18 mouse cellular contexts compared by ENCODE assay signal in the genomic region with DNA sequence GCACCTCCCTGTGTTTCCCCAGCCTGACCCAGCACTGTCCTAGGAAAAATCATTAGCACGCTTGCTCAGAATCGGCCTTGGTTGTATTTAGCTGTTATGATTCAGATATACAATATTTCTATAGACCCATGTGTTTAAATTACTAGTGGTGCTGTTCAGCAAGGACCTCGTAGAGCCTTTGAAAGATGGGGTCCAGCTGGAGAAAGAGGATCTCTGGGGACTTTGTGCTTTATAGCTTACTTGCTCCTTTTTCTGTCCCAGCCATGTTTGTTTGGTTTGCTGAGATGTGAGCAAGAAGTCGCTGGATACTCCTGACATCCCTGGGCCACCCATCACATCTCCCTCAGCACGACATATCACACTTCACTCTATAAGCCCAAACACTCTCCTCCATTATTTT.
"Had no signal": no experiment of that assay in that cellular context is flagged by ENCODE, and none has a peak within 500 bp of the region (broad histone marks: within the 10 kb centered on the region; RNA-seq: fewer than 3 reads in every experiment).

No protein-coding gene starts in this region.

- H3K27ac ChIP-seq: limb, embryonic 12.5 days; limb, embryonic 15.5 days; liver, embryonic 14.5 days; lung, embryonic 15.5 days; midbrain, embryonic 10.5 days; midbrain, embryonic 13.5 days; neural tube, embryonic 13.5 days had no signal

- H3K9ac ChIP-seq: limb, embryonic 12.5 days; limb, embryonic 15.5 days; liver, embryonic 14.5 days; liver, postnatal 0 days; lung, embryonic 15.5 days; midbrain, embryonic 13.5 days; neural tube, embryonic 13.5 days had no signal

- H3K4me1 ChIP-seq: limb, embryonic 15.5 days; midbrain, embryonic 13.5 days; neural tube, embryonic 13.5 days had no signal

- ATAC-seq: liver, postnatal 0 days; midbrain, embryonic 13.5 days; midbrain, embryonic 16.5 days had no signal

- H3K4me2 ChIP-seq: limb, embryonic 12.5 days; limb, embryonic 15.5 days; liver, embryonic 11.5 days; lung, embryonic 15.5 days; midbrain, embryonic 13.5 days; neural tube, embryonic 13.5 days had no signal

- H3K27me3 ChIP-seq: limb, embryonic 12.5 days; lung, embryonic 15.5 days; midbrain, embryonic 13.5 days; neural tube, embryonic 13.5 days had no signal

- DNase-seq: kidney, adult 2 months; kidney, postnatal 14 days; kidney, postnatal 4 days; left cerebral cortex, postnatal 4 days; liver, postnatal 0 days; lung, postnatal 14 days; thymus, postnatal 25 days had no signal

- H3K36me3 ChIP-seq: limb, embryonic 12.5 days; limb, embryonic 15.5 days; lung, embryonic 15.5 days; midbrain, embryonic 10.5 days; midbrain, embryonic 13.5 days; neural tube, embryonic 13.5 days had no signal

- H3K4me3 ChIP-seq: limb, embryonic 12.5 days; limb, embryonic 15.5 days; lung, embryonic 15.5 days; megakaryocyte, embryonic 14.5 days; midbrain, embryonic 10.5 days; midbrain, embryonic 13.5 days; myocyte; neural tube, embryonic 13.5 days had no signal

- H3K9me3 ChIP-seq: limb, embryonic 12.5 days; limb, embryonic 15.5 days; lung, embryonic 15.5 days; midbrain, embryonic 10.5 days; midbrain, embryonic 13.5 days; neural tube, embryonic 13.5 days had no signal
